Mouse (Mus musculus) brown adipose tissue, adult 24 weeks (tissue): Measurements from ENCODE around the gene Trnt1. TPM values are rescaled to one million over a fixed set of nuclear protein-coding genes. Genes with fewer than 3 reads are reported as not detected.

Experiments used
- H3K27ac ChIP-seq: fragments of 200-500 bp; replicated peaks from 2 replicates; pipeline ENCODE4 v1.5.1; 2012; ENCODE audit warnings: low read depth, mild to moderate bottlenecking, low read length
- H3K4me1 ChIP-seq: fragments of 200-500 bp; 2 replicates; pipeline ENCODE4 v1.6.1; 2012; ENCODE audit warnings: low read length, mixed read lengths; ENCODE audit not compliant: control insufficient read depth, insufficient read depth, insufficient read length
- H3K4me3 ChIP-seq: fragments of 200-500 bp; 2 replicates; pipeline ENCODE4 v1.5.1; 2012; ENCODE audit warnings: low read depth, mild to moderate bottlenecking, low read length, moderate library complexity; ENCODE audit not compliant: insufficient read depth
- polyA plus RNA-seq: library from polyadenylated mRNA; stranded (reverse); fragments of >200 nt; gene quantifications from 2 replicates; pipeline ENCODE4 v1.2.4, GENCODE M21; 2012; ENCODE audit not compliant: missing spikeins, insufficient read depth, insufficient read length

Gene Trnt1
- polyA plus RNA-seq, 1 experiment, result 25.0 TPM

DNA sequence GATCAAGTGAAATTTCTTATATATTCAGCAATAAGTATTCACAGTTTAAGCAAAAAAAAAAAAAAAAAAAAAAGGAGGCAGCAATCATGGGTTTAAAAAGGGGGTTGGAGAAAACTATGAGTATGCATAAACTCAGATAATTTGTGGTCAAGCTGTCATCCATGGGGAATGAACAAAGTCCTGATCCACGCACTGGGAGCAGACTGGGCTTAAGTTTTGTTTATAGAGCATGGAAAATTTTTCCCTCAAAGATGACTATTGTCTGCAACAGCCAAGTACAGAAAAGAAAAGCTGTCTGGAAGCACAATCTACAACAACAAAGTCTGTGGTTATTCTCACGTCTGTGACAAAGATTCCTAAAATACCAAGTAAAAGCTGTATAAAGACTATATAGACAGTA is 40.2 kb downstream of the Trnt1 start:
- H3K27ac ChIP-seq, result no peak overlapping the region
- H3K4me1 ChIP-seq, result no peaks in the 10 kb centered on the region
- H3K4me3 ChIP-seq, result no peak overlapping the region

DNA sequence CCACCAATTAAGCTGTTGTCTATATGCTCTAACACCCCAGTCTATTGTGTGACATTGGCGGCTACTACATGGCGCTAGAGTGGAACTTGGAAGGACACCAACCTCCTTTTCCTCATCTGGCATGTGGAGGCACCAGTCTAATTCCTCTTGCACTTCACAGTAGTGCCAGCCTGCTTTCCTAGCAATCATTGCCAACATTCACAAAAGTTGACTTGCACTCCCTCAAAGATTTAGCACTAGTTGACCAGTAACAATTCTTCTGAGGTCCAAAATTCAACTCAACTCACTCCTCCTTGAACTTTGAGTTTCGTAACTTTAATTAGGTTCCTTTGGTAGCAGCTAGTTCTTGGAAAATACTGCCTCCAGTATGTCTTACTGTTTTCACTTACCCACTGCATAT is 41.8 kb downstream of the Trnt1 start:
- Histone ChIP-seq H3K27ac (no peak overlapping the region), H3K4me3 (no peak overlapping the region), H3K4me1 (no peaks in the 10 kb centered on the region)

DNA sequence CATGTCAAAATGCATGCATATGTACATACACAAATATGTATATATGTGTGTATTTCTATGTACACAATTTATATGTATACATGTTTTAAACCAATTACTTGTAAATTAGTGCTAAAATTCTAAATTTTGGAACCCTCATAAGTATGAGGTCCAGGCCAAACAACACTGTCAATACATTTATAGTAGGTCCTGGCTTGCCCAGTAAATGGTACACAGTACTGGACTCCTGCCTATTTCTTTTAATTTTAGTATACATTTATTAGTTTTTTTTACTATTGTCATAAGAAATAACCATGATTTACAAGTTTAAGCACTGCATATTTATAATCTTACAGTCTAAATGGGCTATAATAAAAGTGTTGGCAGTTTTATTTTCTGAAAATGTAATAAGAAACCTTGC is 50.3 kb downstream of the Trnt1 start:
- Histone ChIP-seq H3K27ac (no peak overlapping the region), H3K4me3 (no peak overlapping the region), H3K4me1 (no peaks in the 10 kb centered on the region; the same call in 1 of the 2 replicates)

DNA sequence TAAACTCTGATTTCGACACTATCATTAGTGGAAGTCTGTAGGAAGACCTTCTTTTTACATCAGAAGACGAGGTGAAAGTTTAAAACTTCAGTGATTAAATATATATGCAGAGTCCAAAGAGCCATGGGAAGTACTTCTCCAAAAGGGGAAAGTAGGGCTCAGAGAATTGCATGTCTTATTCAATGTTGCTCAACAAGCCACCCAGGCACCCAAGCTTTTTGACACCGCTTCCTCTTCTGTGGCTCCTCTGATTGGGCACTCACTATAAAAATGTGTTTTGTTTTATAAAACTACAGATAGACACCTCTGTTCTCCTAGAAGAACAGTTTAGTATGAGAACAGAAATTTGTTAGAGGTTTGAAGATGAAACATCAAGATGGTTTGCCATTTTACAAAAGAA is 51.0 kb downstream of the Trnt1 start:
- no peak overlapping the region for H3K4me3 ChIP-seq

DNA sequence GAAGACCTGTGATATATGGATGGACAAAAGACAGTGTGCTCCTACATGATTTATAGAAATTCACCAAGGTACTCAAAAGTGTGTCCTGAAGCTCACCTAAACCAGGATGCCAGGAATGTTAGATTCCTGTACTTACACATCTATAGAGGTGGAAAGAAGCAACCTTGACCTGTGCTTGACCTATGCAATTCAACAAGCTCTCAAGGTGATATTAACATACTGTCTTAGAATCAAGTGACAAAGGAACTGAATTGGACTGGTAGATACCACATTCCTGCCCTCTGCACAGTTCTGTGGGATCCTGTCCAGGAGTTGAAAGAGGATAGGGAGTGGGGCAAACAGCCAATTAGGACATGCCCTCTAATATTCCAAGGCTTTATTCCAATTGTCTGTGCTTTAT is 51.6 kb downstream of the Trnt1 start:
- no peaks in the 10 kb centered on the region; the same call in 1 of the 2 replicates for H3K4me1 ChIP-seq
- H3K4me3 ChIP-seq, result no peak overlapping the region
- H3K27ac ChIP-seq, result peak overlapping the region; percentile 21; the same call in 1 of the 2 replicates

More for the DNA sequence above, 51.0 kb downstream of the Trnt1 start:
- Histone ChIP-seq H3K27ac (no peak overlapping the region), H3K4me1 (no peaks in the 10 kb centered on the region; the same call in 1 of the 2 replicates)

DNA sequence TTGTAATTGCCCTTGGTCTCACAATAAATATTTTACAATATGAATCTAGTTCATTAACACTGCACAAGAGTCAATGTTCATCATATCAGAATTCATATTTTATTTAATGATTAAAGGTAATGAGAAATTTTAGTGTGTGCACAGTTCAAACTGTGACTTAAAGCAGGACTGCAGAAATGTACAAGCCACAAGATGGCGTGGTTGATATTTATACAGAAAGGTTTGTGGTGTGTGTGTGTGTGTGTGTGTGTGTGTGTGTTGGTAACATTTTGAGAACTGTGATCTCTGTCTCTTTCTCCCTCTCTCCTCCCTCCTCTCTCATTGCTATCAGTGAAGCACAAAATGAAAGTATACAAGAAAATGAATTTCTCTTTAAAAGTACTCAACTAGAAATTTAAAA is 53.4 kb downstream of the Trnt1 start:
- Histone ChIP-seq H3K4me1 (no peaks in the 10 kb centered on the region; the same call in 1 of the 2 replicates), H3K27ac (no peak overlapping the region), H3K4me3 (no peak overlapping the region)

Other genes with a start within 250 kb of the Trnt1 start
- not detected in 2 replicates for gene Il5ra, start 20.1 kb upstream of the Trnt1 start, polyA plus RNA-seq
- 32.3 and 53.2 TPM in 2 replicates for gene Crbn, start 31.0 kb downstream of the Trnt1 start, polyA plus RNA-seq